Mouse (Mus musculus) ovary, adult 18-20 months (tissue): ENCODE data around the gene Aph1a.
"Not testable (repeated sequence)": the region's sequence is repeated elsewhere in the genome, so short reads cannot be mapped to it uniquely, and the experiment has no call there.

ENCODE experiments used
- DNase-seq: peaks from one replicate; pipeline ENCODE4 v3.0.0; 2022; ENCODE audit warnings: low spot score, mixed read lengths

Gene Aph1a

DNA sequence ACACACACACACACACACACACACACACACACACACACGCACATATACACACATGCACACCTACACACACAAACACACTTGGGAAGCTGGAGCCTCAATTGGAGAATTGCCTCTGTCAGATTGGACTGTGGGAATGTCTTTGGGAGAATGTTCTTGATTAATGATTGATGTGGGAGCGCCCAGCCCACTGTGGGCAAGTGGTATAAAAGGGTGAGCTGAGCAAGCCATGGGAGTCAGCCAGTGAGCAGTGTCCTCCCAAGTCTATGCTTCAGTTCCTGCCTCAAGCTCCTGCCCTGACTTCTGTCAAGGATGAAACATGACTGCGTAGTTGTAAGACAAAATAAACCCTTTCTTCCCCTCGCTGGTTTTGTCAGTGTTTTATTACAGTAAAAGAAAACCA lies 6.2 kb upstream of the Aph1a start:
- DNase-seq: no peak

- no peak for DNase-seq
Measured at GRCm38 (mm10) chr3:95889664-95890063, 4.1 kb upstream of the Aph1a start.

GRCm38 (mm10) chr3:95891211-95892065 lies 2.3 kb upstream of the Aph1a start, which contains the start of gene BC028528:
Gene BC028528 (minus strand): TSS chr3:95892005.
- DNase-seq: no peak

DNA sequence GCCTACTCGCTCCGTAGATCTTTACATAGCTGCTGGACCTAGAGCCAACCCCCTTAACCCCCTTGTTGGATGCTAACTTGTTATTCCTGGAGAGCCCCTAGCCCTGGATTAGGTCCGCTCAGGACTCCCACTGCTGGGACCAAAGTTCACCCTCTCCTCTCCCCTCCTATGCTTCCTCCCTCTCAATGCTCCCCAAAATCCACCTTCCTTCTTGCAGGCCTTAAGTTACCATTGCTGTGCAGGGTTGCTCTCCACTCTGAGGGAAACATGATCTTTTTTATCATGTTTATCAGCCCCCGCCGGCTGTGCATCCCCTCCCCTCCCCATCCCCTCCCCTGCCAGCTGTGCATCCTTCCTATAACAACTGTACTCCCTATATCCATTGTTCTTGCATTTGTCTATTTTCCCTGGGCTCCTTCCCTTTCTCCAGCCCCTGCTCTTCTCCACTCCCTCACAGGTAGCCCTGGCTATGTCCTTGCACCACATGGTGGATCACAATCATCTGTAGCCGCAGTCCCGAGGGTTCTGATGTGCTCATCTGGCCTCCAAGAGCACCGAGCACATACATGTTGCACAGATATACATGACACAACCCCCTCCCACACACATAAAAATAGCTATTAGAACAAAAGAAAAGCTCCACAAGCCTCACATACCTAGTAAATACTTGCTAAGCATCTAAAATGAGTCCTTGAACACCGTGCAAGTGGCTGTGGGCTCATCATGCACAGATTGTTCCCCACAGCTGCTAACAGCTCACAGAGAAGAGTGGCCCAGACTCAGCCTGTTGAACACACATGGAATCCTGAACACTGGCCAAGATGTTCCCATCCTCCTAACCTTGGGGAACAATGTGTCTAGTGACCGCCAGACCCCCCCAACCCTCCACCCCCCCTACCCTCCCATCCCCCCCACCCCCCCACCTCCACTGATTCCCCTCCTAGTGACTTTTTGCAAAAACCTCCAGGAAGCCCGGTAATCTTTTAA lies 1.4 kb upstream of the Aph1a start:
- no peak for DNase-seq

GRCm38 (mm10) chr3:95893126-95893525 lies 643 bp upstream of the Aph1a start:
- DNase-seq: no peak

GRCm38 (mm10) chr3:95894317-95895160 lies 770 bp downstream of the Aph1a start:
- peak; percentile 71 for DNase-seq

DNA sequence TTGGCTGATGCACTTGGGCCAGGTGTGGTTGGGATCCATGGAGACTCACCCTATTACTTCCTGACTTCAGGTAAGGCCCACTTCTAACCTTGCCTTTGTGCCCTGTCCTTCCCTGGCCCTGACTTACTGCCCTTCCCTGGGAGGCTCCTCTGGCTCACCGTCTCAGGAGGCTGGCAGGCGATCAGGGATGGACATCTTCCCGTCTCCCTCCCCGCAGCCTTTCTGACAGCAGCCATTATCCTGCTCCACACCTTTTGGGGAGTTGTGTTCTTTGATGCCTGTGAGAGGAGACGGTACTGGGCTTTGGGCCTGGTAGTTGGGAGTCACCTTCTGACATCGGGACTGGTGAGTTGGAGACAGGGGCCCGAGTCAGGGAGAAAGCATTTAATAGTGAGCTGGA lies 1.7 kb downstream of the Aph1a start:
- not testable (repeated sequence) for DNase-seq

- DNase-seq: no peak
Measured at GRCm38 (mm10) chr3:95899800-95900524, 6.2 kb downstream of the Aph1a start.

GRCm38 (mm10) chr3:95901616-95902372 lies 8.0 kb downstream of the Aph1a start:
- DNase-seq: no peak

DNA sequence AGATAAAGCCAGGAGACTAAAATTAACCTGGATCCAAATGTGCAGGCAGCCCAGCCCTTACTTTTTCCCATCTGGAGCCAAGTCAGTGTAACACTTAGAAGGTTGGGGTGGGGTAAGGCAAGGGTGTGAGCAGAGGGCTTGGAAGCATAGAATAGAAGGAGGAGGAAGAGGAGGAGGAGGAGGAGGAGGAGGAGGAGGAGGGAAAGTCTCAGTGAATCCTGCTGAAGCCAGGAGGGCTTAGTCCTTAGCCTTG lies 8.5 kb downstream of the Aph1a start:
- DNase-seq: no peak

GRCm38 (mm10) chr3:95902643-95903042 lies 8.9 kb downstream of the Aph1a start:
- no peak for DNase-seq

GRCm38 (mm10) chr3:95903753-95904502 lies 10.2 kb downstream of the Aph1a start:
- DNase-seq: no peak

GRCm38 (mm10) chr3:95904568-95904967 lies 10.8 kb downstream of the Aph1a start, which contains the start of gene Car14:
Gene Car14 (minus strand): TSS chr3:95904691.
- peak; percentile 28 for DNase-seq

GRCm38 (mm10) chr3:95905146-95905939 lies 11.6 kb downstream of the Aph1a start:
- DNase-seq: no peak

- peak; percentile 42 for DNase-seq
Measured at GRCm38 (mm10) chr3:95905940-95906492, 12.2 kb downstream of the Aph1a start.

DNA sequence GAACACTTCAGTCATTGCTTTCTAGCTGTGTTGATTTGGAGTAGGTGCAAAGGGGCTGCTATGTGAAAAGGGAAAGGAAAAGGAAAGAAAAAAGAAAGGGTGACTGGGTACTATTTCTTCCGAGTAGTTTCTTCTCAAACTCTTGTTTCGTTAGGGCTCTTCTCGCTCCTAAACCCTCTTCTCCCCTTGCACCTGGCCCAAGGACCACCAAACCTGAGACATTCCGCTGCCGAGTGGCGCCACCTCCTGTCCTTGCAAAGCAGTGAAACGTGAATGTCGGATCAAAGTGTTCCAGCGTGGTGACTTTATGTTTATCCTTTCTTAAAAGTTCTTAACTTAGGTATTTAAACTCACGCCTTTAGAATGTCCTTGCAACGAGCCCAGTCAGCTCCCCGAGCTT lies 13.1 kb downstream of the Aph1a start:
- DNase-seq: no peak

- no peak for DNase-seq
Measured at GRCm38 (mm10) chr3:95907613-95908012, 13.8 kb downstream of the Aph1a start.

DNA sequence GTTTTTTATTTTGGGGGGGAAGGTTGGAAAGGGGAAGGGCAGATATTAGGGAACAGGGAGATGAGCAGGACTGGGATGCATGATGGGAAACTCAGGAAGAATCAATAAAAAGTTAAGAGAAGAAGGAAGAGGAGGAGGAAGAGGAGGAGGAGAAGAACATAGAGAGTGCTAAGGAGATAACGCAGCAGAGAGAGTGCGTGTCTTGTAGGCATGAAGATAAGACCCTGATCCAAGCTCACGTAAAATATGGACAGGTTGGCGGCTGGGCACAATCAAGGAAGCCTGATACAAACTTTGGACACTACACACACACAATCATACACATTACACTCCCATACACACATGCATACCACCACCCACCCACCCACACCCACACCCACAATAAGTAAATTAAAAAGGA lies 20.9 kb downstream of the Aph1a start:
- no peak for DNase-seq

DNA sequence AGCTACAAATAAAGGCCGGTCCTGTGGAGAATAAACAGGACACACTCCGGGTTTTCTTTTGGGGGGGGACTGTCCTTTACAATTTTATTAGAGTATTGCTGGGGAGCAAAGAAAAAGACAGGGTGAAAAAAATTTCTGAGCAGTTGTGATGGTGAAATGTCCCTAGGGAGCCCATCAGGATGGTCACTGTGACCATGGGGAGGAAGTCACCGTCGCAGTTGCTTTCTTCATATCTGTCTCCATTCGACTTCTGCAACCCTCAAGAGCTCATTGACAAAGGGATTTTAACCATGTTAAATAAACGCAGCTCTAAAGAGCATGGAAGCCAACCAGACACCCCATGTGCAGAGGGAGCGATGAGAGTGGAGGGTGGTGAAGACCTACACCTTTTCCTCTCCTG lies 23.0 kb downstream of the Aph1a start:
- no peak for DNase-seq
